Mouse (Mus musculus) stomach, adult 2 months (tissue): ENCODE results near the gene Wdr19. TPM values are rescaled to one million over a fixed set of nuclear protein-coding genes. Genes with fewer than 3 reads are reported as not detected.

Experiments used
- polyA plus RNA-seq: library from polyadenylated mRNA; depleted of rRNA; stranded (reverse); fragments of >200 nt; gene quantifications from 2 replicates; pipeline ENCODE4 v1.2.3, GENCODE M21; 2012; rRNA removed

Wdr19 gene
- polyA plus RNA-seq, result 0.47 and 0.76 TPM in 2 replicates

GRCm38 (mm10) chr5:65199346-65200128 is at the start of gene Wdr19:
Wdr19 (plus strand) TSS chr5:65199696.

Other genes with a start within 250 kb of the Wdr19 start
- gene Tlr6, start 239.6 kb upstream of the Wdr19 start, polyA plus RNA-seq, result 0.23 and 0.28 TPM in 2 replicates
- gene Fam114a1, start 229.6 kb upstream of the Wdr19 start, polyA plus RNA-seq, result 4.9 and 9.0 TPM in 2 replicates
- 0.24 and 0.27 TPM in 2 replicates for gene Tmem156, start 107.6 kb upstream of the Wdr19 start, polyA plus RNA-seq
- gene Klhl5, start 92.2 kb upstream of the Wdr19 start, polyA plus RNA-seq, result 4.2 and 4.4 TPM in 2 replicates
- gene Rfc1, start 136.0 kb downstream of the Wdr19 start, polyA plus RNA-seq, result 1.1 and 1.9 TPM in 2 replicates
- gene Klb, start 148.6 kb downstream of the Wdr19 start, polyA plus RNA-seq, result 0.11 and 0.35 TPM in 2 replicates
- 21.7 and 25.7 TPM in 2 replicates for gene Rpl9, start 191.7 kb downstream of the Wdr19 start, polyA plus RNA-seq
- gene Lias, start 191.8 kb downstream of the Wdr19 start, polyA plus RNA-seq, result 2.3 and 2.4 TPM in 2 replicates
- gene Ugdh, start 236.3 kb downstream of the Wdr19 start, polyA plus RNA-seq, result 12.9 and 18.6 TPM in 2 replicates